Mouse (Mus musculus): ENCODE data around the gene Cacna1s. TPM values are rescaled to one million over a fixed set of nuclear protein-coding genes. Genes with fewer than 3 reads are reported as not detected.

The Cacna1s gene
- polyA plus RNA-seq, 1 experiment, result 1.0 TPM

- no peak overlapping the region for H3K4me3 ChIP-seq (ENCODE audit: low read depth, low read length)
- no peaks in the 10 kb centered on the region for H3K36me3 ChIP-seq (ENCODE audit: control insufficient read depth, insufficient read depth, low read length, poor library complexity, severe bottlenecking)
- H3K27ac ChIP-seq (ENCODE audit: insufficient read depth, low read length), result peak overlapping the region; percentile 20; the same call in 1 of the 2 replicates
- no peak for TF ChIP-seq CTCF (IDR thresholded peaks at IDR 0.05; ENCODE audit: low read depth, low read length)
- no peak for TF ChIP-seq POLR2A (IDR thresholded peaks at IDR 0.05; ENCODE audit: insufficient read depth, low read length)
- TF ChIP-seq EP300 (IDR thresholded peaks at IDR 0.05; ENCODE audit: insufficient read depth, low read depth, low read length), result no peak
- no peaks in the 10 kb centered on the region for H3K9me3 ChIP-seq (replicated peaks; ENCODE audit: control insufficient read depth, insufficient read depth, low read length, poor library complexity, severe bottlenecking)
- H3K27me3 ChIP-seq (ENCODE audit: control insufficient read depth, insufficient read depth, low read length, poor library complexity, severe bottlenecking), result no peaks in the 10 kb centered on the region
- H3K9ac ChIP-seq (ENCODE audit: low read depth, poor library complexity, severe bottlenecking), result no peak overlapping the region
- peaks cover 19% of the 10 kb centered on the region for H3K4me1 ChIP-seq (ENCODE audit: control insufficient read depth, insufficient read depth, low read length)
Measured at GRCm38 (mm10) chr1:136138191-136138830, 85.8 kb downstream of the Cacna1s start.

GRCm38 (mm10) chr1:136139990-136140640 is 87.6 kb downstream of the Cacna1s start:
- peaks cover 15% of the 10 kb centered on the region for H3K4me1 ChIP-seq (ENCODE audit: control insufficient read depth, insufficient read depth, low read length)
- no peaks in the 10 kb centered on the region for H3K9me3 ChIP-seq (replicated peaks; ENCODE audit: control insufficient read depth, insufficient read depth, low read length, poor library complexity, severe bottlenecking)
- no peaks in the 10 kb centered on the region for H3K36me3 ChIP-seq (ENCODE audit: control insufficient read depth, insufficient read depth, low read length, poor library complexity, severe bottlenecking)
- H3K27ac ChIP-seq (ENCODE audit: insufficient read depth, low read length), result no peak overlapping the region
- TF ChIP-seq POLR2A (IDR thresholded peaks at IDR 0.05; ENCODE audit: insufficient read depth, low read length) (peak; percentile 73), EP300 (IDR thresholded peaks at IDR 0.05; ENCODE audit: insufficient read depth, low read depth, low read length) (0 out of 2 replicates have a peak, but pooled peaks have one; percentile 13), CTCF (IDR thresholded peaks at IDR 0.05; ENCODE audit: low read depth, low read length) (no peak)
- H3K27me3 ChIP-seq (ENCODE audit: control insufficient read depth, insufficient read depth, low read length, poor library complexity, severe bottlenecking), result no peaks in the 10 kb centered on the region
- H3K4me3 ChIP-seq (ENCODE audit: low read depth, low read length), result peak overlapping the region; percentile 88
- H3K9ac ChIP-seq (ENCODE audit: low read depth, poor library complexity, severe bottlenecking), result peak overlapping the region; percentile 50

- Histone ChIP-seq H3K4me1 (ENCODE audit: control insufficient read depth, insufficient read depth, low read length) (peaks cover 10% of the 10 kb centered on the region), H3K27me3 (ENCODE audit: control insufficient read depth, insufficient read depth, low read length, poor library complexity, severe bottlenecking) (no peaks in the 10 kb centered on the region), H3K36me3 (ENCODE audit: control insufficient read depth, insufficient read depth, low read length, poor library complexity, severe bottlenecking) (no peaks in the 10 kb centered on the region), H3K9ac (ENCODE audit: low read depth, poor library complexity, severe bottlenecking) (no peak overlapping the region), H3K4me3 (ENCODE audit: low read depth, low read length) (no peak overlapping the region), H3K9me3 (replicated peaks; ENCODE audit: control insufficient read depth, insufficient read depth, low read length, poor library complexity, severe bottlenecking) (no peaks in the 10 kb centered on the region), H3K27ac (ENCODE audit: insufficient read depth, low read length) (no peak overlapping the region)
- TF ChIP-seq CTCF (IDR thresholded peaks at IDR 0.05; ENCODE audit: low read depth, low read length) (no peak), POLR2A (IDR thresholded peaks at IDR 0.05; ENCODE audit: insufficient read depth, low read length) (no peak), EP300 (IDR thresholded peaks at IDR 0.05; ENCODE audit: insufficient read depth, low read depth, low read length) (no peak)
Measured at GRCm38 (mm10) chr1:136141176-136141950, 88.8 kb downstream of the Cacna1s start.

- Histone ChIP-seq H3K4me3 (ENCODE audit: low read depth, low read length) (no peak overlapping the region), H3K9me3 (replicated peaks; ENCODE audit: control insufficient read depth, insufficient read depth, low read length, poor library complexity, severe bottlenecking) (no peaks in the 10 kb centered on the region), H3K4me1 (ENCODE audit: control insufficient read depth, insufficient read depth, low read length) (peaks cover 8% of the 10 kb centered on the region), H3K27me3 (ENCODE audit: control insufficient read depth, insufficient read depth, low read length, poor library complexity, severe bottlenecking) (no peaks in the 10 kb centered on the region), H3K9ac (ENCODE audit: low read depth, poor library complexity, severe bottlenecking) (no peak overlapping the region), H3K36me3 (ENCODE audit: control insufficient read depth, insufficient read depth, low read length, poor library complexity, severe bottlenecking) (no peaks in the 10 kb centered on the region), H3K27ac (ENCODE audit: insufficient read depth, low read length) (no peak overlapping the region)
- TF ChIP-seq EP300 (IDR thresholded peaks at IDR 0.05; ENCODE audit: insufficient read depth, low read depth, low read length) (no peak), CTCF (IDR thresholded peaks at IDR 0.05; ENCODE audit: low read depth, low read length) (no peak), POLR2A (IDR thresholded peaks at IDR 0.05; ENCODE audit: insufficient read depth, low read length) (no peak)
Measured at GRCm38 (mm10) chr1:136142336-136142735, 89.8 kb downstream of the Cacna1s start.

- no peaks in the 10 kb centered on the region for H3K36me3 ChIP-seq (ENCODE audit: control insufficient read depth, insufficient read depth, low read length, poor library complexity, severe bottlenecking)
- H3K4me1 ChIP-seq (ENCODE audit: control insufficient read depth, insufficient read depth, low read length), result peaks cover 1% of the 10 kb centered on the region
- H3K27ac ChIP-seq (ENCODE audit: insufficient read depth, low read length), result no peak overlapping the region
- no peak overlapping the region for H3K4me3 ChIP-seq (ENCODE audit: low read depth, low read length)
- H3K9me3 ChIP-seq (replicated peaks; ENCODE audit: control insufficient read depth, insufficient read depth, low read length, poor library complexity, severe bottlenecking), result no peaks in the 10 kb centered on the region
- H3K27me3 ChIP-seq (ENCODE audit: control insufficient read depth, insufficient read depth, low read length, poor library complexity, severe bottlenecking), result no peaks in the 10 kb centered on the region
- TF ChIP-seq EP300 (IDR thresholded peaks at IDR 0.05; ENCODE audit: insufficient read depth, low read depth, low read length), result no peak
- TF ChIP-seq POLR2A (IDR thresholded peaks at IDR 0.05; ENCODE audit: insufficient read depth, low read length), result no peak
- TF ChIP-seq CTCF (IDR thresholded peaks at IDR 0.05; ENCODE audit: low read depth, low read length), result no peak
- H3K9ac ChIP-seq (ENCODE audit: low read depth, poor library complexity, severe bottlenecking), result no peak overlapping the region
Measured at GRCm38 (mm10) chr1:136143514-136143913, 91.0 kb downstream of the Cacna1s start.

Measured in ES-Bruce4 (cell line).